Mouse (Mus musculus) heart, embryonic 11.5 days (tissue): ENCODE measurements around the gene Chst14. TPM values are rescaled to one million over a fixed set of nuclear protein-coding genes. Genes with fewer than 3 reads are reported as not detected.

ENCODE experiments used
- ATAC-seq: fragments of 200-750 bp; cut with Nextera tagmentation; replicated peaks from 2 replicates; pipeline ENCODE4 v1.8.0; 2017; ENCODE audit warnings: moderate library complexity; ENCODE audit not compliant: insufficient number of reproducible peaks, low FRiP score, low TSS enrichment
- H3K27ac ChIP-seq: fragments of 300-500 bp; sonication (generic); 2 replicates; pipeline ENCODE4 v1.5.1; 2014; ENCODE audit warnings: mild to moderate bottlenecking, low read depth, low read length
- H3K27me3 ChIP-seq: fragments of 300-500 bp; sonication (generic); 2 replicates; pipeline ENCODE4 v1.6.1; 2014; ENCODE audit warnings: mild to moderate bottlenecking, low read length, mixed read lengths; ENCODE audit not compliant: control insufficient read depth, insufficient read depth
- H3K36me3 ChIP-seq: fragments of 300-500 bp; sonication (generic); 2 replicates; pipeline ENCODE4 v1.6.1; 2014; ENCODE audit warnings: mild to moderate bottlenecking, low read length, moderate library complexity, mixed read lengths; ENCODE audit not compliant: control insufficient read depth, insufficient read depth
- H3K4me1 ChIP-seq: fragments of 300-500 bp; sonication (generic); 2 replicates; pipeline ENCODE4 v1.6.1; 2014; ENCODE audit warnings: low read length; ENCODE audit not compliant: control insufficient read depth, insufficient read depth
- H3K4me2 ChIP-seq: fragments of 300-500 bp; sonication (generic); 2 replicates; pipeline ENCODE4 v1.6.1; 2014; ENCODE audit warnings: mild to moderate bottlenecking, moderate library complexity
- H3K4me3 ChIP-seq: fragments of 300-500 bp; sonication (generic); 2 replicates; pipeline ENCODE4 v1.5.1; 2014; ENCODE audit warnings: low read depth, low read length
- H3K9ac ChIP-seq: fragments of 300-500 bp; sonication (generic); 2 replicates; pipeline ENCODE4 v1.6.1; 2014; ENCODE audit warnings: mild to moderate bottlenecking, low read depth, low read length, moderate library complexity
- H3K9me3 ChIP-seq: fragments of 300-500 bp; sonication (generic); replicated peaks from 2 replicates; pipeline ENCODE4 v1.6.1; 2016; ENCODE audit warnings: low read length; ENCODE audit not compliant: control insufficient read depth
- WGBS: fragments of 180-500 bp; shearing (Covaris S2); extraction: QIAGEN DNeasy Blood & Tissue Kit; methylation state at CpG from one replicate; pipeline ENCODE4 v1.1.7; 2014; ENCODE audit not compliant: insufficient replicate concordance; 5-methylcytosine and 5-hydroxymethylcytosine counted together
- polyA plus RNA-seq: library from polyadenylated mRNA; unstranded; fragments of >200 nt; fragmentation: Nextera tagmentation; extraction: Ambion mirVana; gene quantifications from 2 replicates; pipeline ENCODE4 v1.2.1, GENCODE M21; 2014

The Chst14 gene
- polyA plus RNA-seq, 1 experiment from 2014 or later: 19.6 TPM

DNA sequence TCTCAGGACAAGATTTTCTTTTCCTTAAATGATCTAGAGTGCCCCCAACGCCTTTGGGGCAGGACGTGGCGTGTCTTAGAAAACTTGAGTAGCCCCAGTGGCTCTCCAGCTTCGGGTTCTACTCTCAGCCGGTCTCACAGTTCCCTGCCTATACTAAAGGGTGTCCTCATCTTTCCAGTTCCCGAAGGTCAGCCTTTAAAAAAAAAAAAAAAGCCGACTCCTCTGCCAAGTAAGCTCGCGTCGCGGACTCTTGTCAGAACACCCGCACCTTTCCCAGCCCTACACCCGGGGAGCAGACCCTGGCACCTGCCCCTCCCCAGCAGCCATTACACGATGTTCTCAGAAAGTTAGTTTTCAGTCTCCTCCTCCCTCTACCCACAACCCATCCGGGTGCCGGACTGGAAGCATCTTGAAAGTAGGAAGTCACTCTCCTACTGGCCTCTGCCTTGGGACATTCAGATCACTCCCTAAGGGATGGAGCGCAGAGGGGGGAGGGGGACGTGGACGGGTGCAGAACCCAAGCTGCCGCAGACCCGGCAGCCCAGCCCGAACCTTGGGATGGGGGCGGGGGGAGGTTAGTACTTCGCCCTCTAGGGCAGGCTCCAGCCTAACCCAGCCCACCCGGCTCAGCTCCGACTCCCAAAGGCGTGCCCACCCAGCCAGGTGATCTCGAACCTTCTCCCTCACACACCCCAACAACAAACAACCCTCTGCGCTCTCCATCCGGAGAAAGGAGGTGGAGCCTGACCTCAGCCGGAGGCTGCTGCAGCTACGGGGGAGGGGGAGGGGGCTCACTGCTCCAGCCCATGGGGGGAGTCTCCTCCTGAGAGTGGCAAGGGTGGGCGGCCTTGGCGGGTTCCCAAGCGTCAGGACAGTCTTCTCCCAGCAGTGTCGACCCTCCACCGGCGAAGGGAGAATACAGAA lies 30.0 kb upstream of the Chst14 start:
- Histone ChIP-seq H3K27me3 (peaks cover 83% of the 10 kb centered on the region), H3K4me1 (peaks cover 20% of the 10 kb centered on the region), H3K9me3 (no peaks in the 10 kb centered on the region), H3K4me3 (peak overlapping the region; percentile 54), H3K27ac (no peak overlapping the region), H3K4me2 (peak overlapping the region; percentile 72), H3K9ac (peak overlapping the region; percentile 59), H3K36me3 (no peaks in the 10 kb centered on the region)
- 1% methylated on average over 37 of the region's 38 CpGs for WGBS
- ATAC-seq: no peak

DNA sequence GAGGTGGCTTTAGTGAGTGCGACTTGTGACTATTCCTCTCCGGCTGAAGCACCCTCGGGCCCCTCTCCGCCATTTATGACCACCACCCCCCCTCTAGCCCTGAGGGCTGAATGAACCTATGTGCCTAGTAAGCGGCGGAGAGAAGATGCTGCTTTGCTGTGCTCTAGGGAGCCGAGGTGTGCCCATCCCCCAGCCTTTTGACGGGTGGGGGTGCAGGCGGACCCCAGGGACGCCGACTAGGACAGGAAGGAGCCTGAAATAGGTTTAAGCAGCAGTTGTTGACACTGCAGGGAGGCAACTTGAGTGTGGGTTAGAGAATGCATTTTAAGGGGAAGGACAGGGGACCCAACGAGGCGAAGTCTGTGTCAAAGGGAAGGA lies 29.4 kb upstream of the Chst14 start:
- peaks cover 20% of the 10 kb centered on the region for H3K4me1 ChIP-seq
- H3K4me3 ChIP-seq: peak overlapping the region; percentile 54
- peak overlapping the region; percentile 72 for H3K4me2 ChIP-seq
- 0% methylated on average over 13 of the region's 13 CpGs for WGBS
- H3K9me3 ChIP-seq: no peaks in the 10 kb centered on the region
- H3K27ac ChIP-seq: no peak overlapping the region
- H3K36me3 ChIP-seq: no peaks in the 10 kb centered on the region
- no peak for ATAC-seq
- H3K9ac ChIP-seq: peak overlapping the region; percentile 39
- H3K27me3 ChIP-seq: peaks cover 82% of the 10 kb centered on the region

- ATAC-seq: no peak
- WGBS: 5% methylated on average over 7 of the region's 7 CpGs
- Histone ChIP-seq H3K9ac (no peak overlapping the region), H3K4me2 (peak overlapping the region; percentile 72), H3K9me3 (no peaks in the 10 kb centered on the region), H3K27ac (no peak overlapping the region), H3K4me3 (peak overlapping the region; percentile 54), H3K4me1 (peaks cover 20% of the 10 kb centered on the region), H3K27me3 (peaks cover 78% of the 10 kb centered on the region), H3K36me3 (no peaks in the 10 kb centered on the region)
Observed at GRCm38 (mm10) chr2:118897392-118897791, 28.9 kb upstream of the Chst14 start.

GRCm38 (mm10) chr2:118897808-118898207 lies 28.5 kb upstream of the Chst14 start:
- H3K27me3 ChIP-seq: peaks cover 75% of the 10 kb centered on the region
- ATAC-seq: no peak
- H3K27ac ChIP-seq: no peak overlapping the region
- 1% methylated on average over 11 of the region's 11 CpGs for WGBS
- no peaks in the 10 kb centered on the region for H3K9me3 ChIP-seq
- no peak overlapping the region for H3K9ac ChIP-seq
- H3K4me2 ChIP-seq: no peak overlapping the region; the same call in 1 of the 2 replicates
- no peaks in the 10 kb centered on the region for H3K36me3 ChIP-seq
- H3K4me3 ChIP-seq: 0 out of 2 replicates have a peak overlapping the region, but pooled peaks have one; percentile 54
- H3K4me1 ChIP-seq: peaks cover 22% of the 10 kb centered on the region

DNA sequence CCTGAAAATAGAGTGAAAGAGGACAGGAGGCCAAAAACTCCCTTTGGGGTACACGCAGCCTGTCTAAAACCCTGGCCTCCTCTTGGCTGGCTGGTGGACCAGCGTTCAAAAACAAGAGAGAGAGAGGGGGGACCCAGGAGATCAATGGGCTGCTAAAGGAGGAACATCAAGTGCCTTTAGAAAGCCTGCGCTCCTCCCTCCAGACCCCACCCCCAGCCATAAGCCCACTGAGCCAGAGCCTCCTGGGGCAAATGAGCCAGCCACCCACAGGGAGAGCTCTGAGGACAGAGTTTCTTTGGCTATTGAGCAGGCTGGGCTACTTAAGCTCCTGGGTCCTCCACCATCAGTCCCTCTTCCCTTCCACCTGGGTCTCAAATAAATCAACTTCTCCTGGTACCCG lies 27.5 kb upstream of the Chst14 start:
- no peak overlapping the region for H3K9ac ChIP-seq
- no peaks in the 10 kb centered on the region for H3K9me3 ChIP-seq
- no peak overlapping the region for H3K27ac ChIP-seq
- no peak overlapping the region for H3K4me3 ChIP-seq
- peaks cover 30% of the 10 kb centered on the region for H3K4me1 ChIP-seq
- WGBS: 0% methylated on average over 4 of the region's 4 CpGs
- ATAC-seq: no peak
- no peak overlapping the region for H3K4me2 ChIP-seq
- no peaks in the 10 kb centered on the region for H3K36me3 ChIP-seq
- peaks cover 67% of the 10 kb centered on the region for H3K27me3 ChIP-seq

DNA sequence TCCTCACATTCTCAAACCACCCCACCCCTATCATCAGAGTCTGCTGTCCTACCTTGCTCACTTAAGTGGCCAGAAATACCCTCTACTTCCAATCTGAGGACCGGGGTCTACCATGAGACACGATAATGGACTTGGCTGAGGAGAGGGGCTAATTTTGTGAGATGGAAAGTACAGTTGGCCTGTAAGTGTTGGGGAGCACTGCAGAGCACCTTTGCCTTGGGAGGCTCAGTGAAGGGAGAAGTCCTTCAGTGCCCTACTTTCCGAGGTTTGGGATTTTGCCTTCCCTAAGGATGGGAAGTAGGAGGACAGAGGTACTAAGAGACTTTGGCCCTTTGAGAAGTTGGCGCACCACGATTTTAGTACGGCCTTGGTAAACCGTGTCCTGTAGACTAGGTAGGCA lies 27.0 kb upstream of the Chst14 start:
- 9% methylated on average over 7 of the region's 7 CpGs for WGBS
- ATAC-seq: no peak

DNA sequence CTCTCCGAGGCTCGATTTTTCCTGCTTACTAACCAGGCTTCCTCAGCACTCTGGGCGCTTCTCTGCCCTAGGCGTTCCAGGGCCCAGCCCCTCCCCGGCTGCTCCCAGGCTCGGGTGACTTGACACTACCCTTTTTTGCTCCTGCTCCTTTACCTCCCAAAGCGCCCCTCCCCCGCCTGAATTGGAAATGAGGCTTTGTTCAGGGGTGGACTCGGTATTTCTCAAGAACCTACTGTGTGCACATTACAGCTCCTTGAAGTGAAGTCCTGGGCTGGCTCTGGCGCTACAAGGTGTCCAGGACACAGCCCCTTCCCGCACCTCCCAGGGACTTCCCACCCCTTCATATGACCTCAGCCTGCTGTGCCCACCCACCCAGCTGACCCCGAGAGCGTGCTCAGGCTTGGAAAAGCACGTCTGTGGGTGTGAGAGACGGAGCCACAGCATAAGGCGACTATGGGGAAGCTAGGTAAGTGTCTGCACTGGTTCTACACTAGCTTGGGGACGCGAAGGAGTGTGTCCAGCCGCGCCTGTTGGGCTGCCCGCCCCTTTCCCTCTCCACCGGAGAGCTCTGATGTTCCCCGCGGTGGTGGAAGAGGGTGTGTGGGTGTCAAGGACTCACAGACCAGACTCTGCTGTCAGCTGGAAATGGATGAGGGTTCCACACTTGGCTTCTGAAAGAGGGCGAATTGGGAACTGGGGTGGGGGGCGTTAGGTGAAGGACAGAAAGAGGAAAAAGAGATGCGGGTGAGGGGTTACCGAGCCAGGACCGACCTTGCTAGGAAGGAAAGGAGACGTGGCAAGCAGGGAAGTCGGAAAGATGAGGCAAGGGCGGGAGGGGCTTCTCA lies 26.1 kb upstream of the Chst14 start, which contains the start of gene Bahd1:
Bahd1 (plus strand) TSS at position 397 of the 845 bp plus-strand sequence.
- no peak for ATAC-seq
- Histone ChIP-seq H3K4me2 (peak within 1 kb of the TSS; percentile 94), H3K9me3 (no peaks in the 10 kb centered on the region), H3K4me3 (peak within 1 kb of the TSS; percentile 95), H3K4me1 (peaks cover 30% of the 10 kb centered on the region), H3K9ac (peak within 1 kb of the TSS; percentile 67), H3K36me3 (no peaks in the 10 kb centered on the region), H3K27me3 (peaks cover 56% of the 10 kb centered on the region), H3K27ac (peak within 1 kb of the TSS; percentile 81; the same call in 1 of the 2 replicates)
- WGBS: under 1% methylated on average over 32 of the region's 32 CpGs

More for the DNA sequence above, 27.0 kb upstream of the Chst14 start:
- Histone ChIP-seq H3K4me2 (no peak overlapping the region), H3K36me3 (no peaks in the 10 kb centered on the region), H3K27me3 (peaks cover 63% of the 10 kb centered on the region), H3K9ac (no peak overlapping the region), H3K4me1 (peaks cover 30% of the 10 kb centered on the region), H3K27ac (no peak overlapping the region), H3K4me3 (no peak overlapping the region), H3K9me3 (no peaks in the 10 kb centered on the region)

GRCm38 (mm10) chr2:118900826-118901140 lies 25.5 kb upstream of the Chst14 start:
- no peak overlapping the region for H3K27ac ChIP-seq
- peak overlapping the region; percentile 94 for H3K4me2 ChIP-seq
- WGBS: under 1% methylated on average over 11 of the region's 11 CpGs
- no peaks in the 10 kb centered on the region for H3K9me3 ChIP-seq
- no peak for ATAC-seq
- H3K27me3 ChIP-seq: peaks cover 50% of the 10 kb centered on the region
- peaks cover 30% of the 10 kb centered on the region for H3K4me1 ChIP-seq
- H3K9ac ChIP-seq: peak overlapping the region; percentile 67
- peak overlapping the region; percentile 95 for H3K4me3 ChIP-seq
- no peaks in the 10 kb centered on the region for H3K36me3 ChIP-seq
